Mouse (Mus musculus) megakaryocyte-erythroid progenitor cell, adult 5-6 weeks (primary cell): ENCODE results near the gene Znhit3. TPM values are rescaled to one million over a fixed set of nuclear protein-coding genes. Genes with fewer than 3 reads are reported as not detected.
"Not testable (repeated sequence)": the region's sequence is repeated elsewhere in the genome, so short reads cannot be mapped to it uniquely, and the experiment has no call there.

Source experiments
- ATAC-seq: replicated peaks from 2 replicates; pipeline ENCODE4 v1.8.0; 2016; ENCODE audit warnings: mild to moderate bottlenecking, inconsistent platforms; ENCODE audit not compliant: severe bottlenecking, poor library complexity, low FRiP score, low TSS enrichment
- total RNA-seq, 2 experiments: library from RNA; stranded (forward) in 1 of 2; stranded (reverse) in 1 of 2; fragments of 200-1000, 215-1000 nt in 1 of 2; fragments of >200 nt in 1 of 2; fragmentation: Nextera tagmentation in 1 of 2; gene quantifications; 2 replicates each; pipeline ENCODE4 v1.2.3; 2014 to 2017

The Znhit3 gene
- total RNA-seq, 2 experiments from 2014 or later = 31.9 to 51.7 TPM

- ATAC-seq = peak; percentile 38
Measured at GRCm38 (mm10) chr11:84880465-84880961, 35.7 kb downstream of the Znhit3 start.

- peak; percentile 80 for ATAC-seq
Measured at GRCm38 (mm10) chr11:84879772-84880464, 36.2 kb downstream of the Znhit3 start, which contains the start of the genes Myo19 and Pigw. Myo19 (plus strand) TSS chr11:84880148. Pigw (minus strand) TSS chr11:84880285.

- no peak for ATAC-seq
Measured at GRCm38 (mm10) chr11:84879007-84879771, 37.0 kb downstream of the Znhit3 start.

- not testable (repeated sequence) for ATAC-seq
Measured at GRCm38 (mm10) chr11:84876020-84876419, 40.1 kb downstream of the Znhit3 start.

GRCm38 (mm10) chr11:84873042-84873833 is 42.9 kb downstream of the Znhit3 start:
- peak; percentile 67 for ATAC-seq

GRCm38 (mm10) chr11:84871548-84872069 is 44.6 kb downstream of the Znhit3 start:
- no peak for ATAC-seq

- 0 out of 2 replicates have a peak, but pooled peaks have one; percentile 2 for ATAC-seq
Measured at GRCm38 (mm10) chr11:84871046-84871445, 45.1 kb downstream of the Znhit3 start.

GRCm38 (mm10) chr11:84870337-84871043 is 45.7 kb downstream of the Znhit3 start, which contains the start of gene Ggnbp2:
Ggnbp2 (minus strand) TSS chr11:84870817.
- peak; percentile 55 for ATAC-seq

- peak; percentile 72 for ATAC-seq
Measured at GRCm38 (mm10) chr11:84869537-84870232, 46.5 kb downstream of the Znhit3 start.

GRCm38 (mm10) chr11:84868786-84869259 is 47.3 kb downstream of the Znhit3 start:
- no peak for ATAC-seq

- ATAC-seq = no peak
Measured at GRCm38 (mm10) chr11:84867586-84867985, 48.6 kb downstream of the Znhit3 start.

- no peak for ATAC-seq
Measured at GRCm38 (mm10) chr11:84865268-84865667, 50.9 kb downstream of the Znhit3 start.

Other genes with a start within 250 kb of the Znhit3 start
- 15.6 and 20.8 TPM in 2 replicates for gene Mrm1, start 96.9 kb downstream of the Znhit3 start, total RNA-seq (2014; fragmentation: Nextera tagmentation)
- gene Mrm1, start 96.9 kb downstream of the Znhit3 start, total RNA-seq (2017) = 7.3 and 10.7 TPM in 2 replicates
- 48.3 and 77.1 TPM in 2 replicates for gene Dhrs11, start 87.4 kb downstream of the Znhit3 start, total RNA-seq (2014; fragmentation: Nextera tagmentation)
- 22.0 and 43.6 TPM in 2 replicates for gene Dhrs11, start 87.4 kb downstream of the Znhit3 start, total RNA-seq (2017)
- 91.1 and 108 TPM in 2 replicates for gene Ggnbp2, start 45.5 kb downstream of the Znhit3 start, total RNA-seq (2014; fragmentation: Nextera tagmentation)
- gene Ggnbp2, start 45.5 kb downstream of the Znhit3 start, total RNA-seq (2017) = 155 and 184 TPM in 2 replicates
- gene Myo19, start 36.2 kb downstream of the Znhit3 start, total RNA-seq (2014; fragmentation: Nextera tagmentation) = 15.2 and 24.5 TPM in 2 replicates
- gene Myo19, start 36.2 kb downstream of the Znhit3 start, total RNA-seq (2017) = 3.5 and 10.3 TPM in 2 replicates
- 10.2 and 11.1 TPM in 2 replicates for gene Pigw, start 36.1 kb downstream of the Znhit3 start, total RNA-seq (2014; fragmentation: Nextera tagmentation)
- gene Pigw, start 36.1 kb downstream of the Znhit3 start, total RNA-seq (2017) = 12.3 and 14.5 TPM in 2 replicates
- not detected in 2 replicates for gene Car4, start 41.4 kb upstream of the Znhit3 start, total RNA-seq (2014; fragmentation: Nextera tagmentation)
- not detected in 2 replicates for gene Car4, start 41.4 kb upstream of the Znhit3 start, total RNA-seq (2017)
- 34.2 and 53.4 TPM in 2 replicates for gene Usp32, start 223.8 kb upstream of the Znhit3 start, total RNA-seq (2014; fragmentation: Nextera tagmentation)
- 17.2 and 31.9 TPM in 2 replicates for gene Usp32, start 223.8 kb upstream of the Znhit3 start, total RNA-seq (2017)